Mouse (Mus musculus): ENCODE measurements around the gene Sfpq. TPM values are rescaled to one million over a fixed set of nuclear protein-coding genes. Genes with fewer than 3 reads are reported as not detected.

Sfpq gene
- polyA plus RNA-seq (2014; fragmentation: Illumina TruSeq; extraction: RNeasy Lipid Tissue Mini Kit (QIAGEN cat#74804); ENCODE audit: low read depth, low replicate concordance) = 121 TPM

GRCm38 (mm10) chr4:127021151-127021945 is at the start of gene Sfpq:
Gene Sfpq, plus strand, starts transcription at chr4:127021324.

GRCm38 (mm10) chr4:127060585-127061290 is 39.6 kb downstream of the Sfpq start, which contains the start of gene Zmym1:
Gene Zmym1, minus strand, starts transcription at chr4:127061152.

GRCm38 (mm10) chr4:127076875-127077548 is 55.9 kb downstream of the Sfpq start, which contains the start of gene Zmym6:
Gene Zmym6, plus strand, starts transcription at chr4:127077383.

Other genes starting within 250 kb of the Sfpq start
- 10.9 TPM for gene Zmym4, start 53.2 kb upstream of the Sfpq start, polyA plus RNA-seq (2014; fragmentation: Illumina TruSeq; extraction: RNeasy Lipid Tissue Mini Kit (QIAGEN cat#74804); ENCODE audit: low read depth, low replicate concordance)
- 3.6 TPM for gene Zmym1, start 39.8 kb downstream of the Sfpq start, polyA plus RNA-seq (2014; fragmentation: Illumina TruSeq; extraction: RNeasy Lipid Tissue Mini Kit (QIAGEN cat#74804); ENCODE audit: low read depth, low replicate concordance)
- gene Zmym6, start 56.1 kb downstream of the Sfpq start, polyA plus RNA-seq (2014; fragmentation: Illumina TruSeq; extraction: RNeasy Lipid Tissue Mini Kit (QIAGEN cat#74804); ENCODE audit: low read depth, low replicate concordance) = 18.5 TPM
- gene Tmem35b, start 102.4 kb downstream of the Sfpq start, polyA plus RNA-seq (2014; fragmentation: Illumina TruSeq; extraction: RNeasy Lipid Tissue Mini Kit (QIAGEN cat#74804); ENCODE audit: low read depth, low replicate concordance) = 2.1 TPM
- gene Dlgap3, start 147.9 kb downstream of the Sfpq start, polyA plus RNA-seq (2014; fragmentation: Illumina TruSeq; extraction: RNeasy Lipid Tissue Mini Kit (QIAGEN cat#74804); ENCODE audit: low read depth, low replicate concordance) = not detected
- gene Smim12, start 222.5 kb downstream of the Sfpq start, polyA plus RNA-seq (2014; fragmentation: Illumina TruSeq; extraction: RNeasy Lipid Tissue Mini Kit (QIAGEN cat#74804); ENCODE audit: low read depth, low replicate concordance) = 64.1 TPM

Data from heart, adult 10 weeks (tissue).